7 mouse cellular contexts compared by ENCODE assay signal in genomic region chr4:41098577-41098951, GRCm38 (mm10). TPM values are rescaled to one million over a fixed set of nuclear protein-coding genes. Genes with fewer than 3 reads are reported as not detected.
DNase-seq lines count a peak whose midpoint lies in the region; ATAC-seq and TF ChIP-seq lines count a peak whose summit lies in the region.

No protein-coding gene starts in this region.

- no peak overlapping the region for H3K27ac ChIP-seq in CH12.LX (ENCODE audit: insufficient read depth, low read depth)
- no peak overlapping the region for H3K27ac ChIP-seq in hindbrain, embryonic 13.5 days
- no peak overlapping the region for H3K27ac ChIP-seq in liver, embryonic 14.5 days
- H3K27ac ChIP-seq in left cerebral cortex, adult 2 months = no peak overlapping the region

- H3K4me2 ChIP-seq in CH12.LX (ENCODE audit: insufficient read depth, low read depth, poor library complexity, severe bottlenecking) = peak overlapping the region; percentile 84
- H3K4me2 ChIP-seq in hindbrain, embryonic 13.5 days = peak overlapping the region; percentile 90
- H3K4me2 ChIP-seq in liver, embryonic 14.5 days (ENCODE audit: low read depth) = peak overlapping the region; percentile 81

- H3K9ac ChIP-seq in CH12.LX (ENCODE audit: insufficient read depth, low read depth) = no peak overlapping the region
- peak overlapping the region; percentile 75 for H3K9ac ChIP-seq in hindbrain, embryonic 13.5 days
- no peak overlapping the region for H3K9ac ChIP-seq in liver, embryonic 14.5 days (replicated peaks)

- no peaks in the 10 kb centered on the region for H3K9me3 ChIP-seq in CH12.LX (replicated peaks; ENCODE audit: low read length)
- no peaks in the 10 kb centered on the region for H3K9me3 ChIP-seq in hindbrain, embryonic 13.5 days
- H3K9me3 ChIP-seq in liver, embryonic 14.5 days (ENCODE audit: control insufficient read depth, low read length) = no peaks in the 10 kb centered on the region

- TF ChIP-seq CTCF in CH12.LX (conservative IDR thresholded peaks at IDR 0.05 in 1 of 2, IDR thresholded peaks at IDR 0.05 in 1 of 2; ENCODE audit: low read depth in 2 of 2, low read length in 2 of 2) = no peak
- no peak for TF ChIP-seq CTCF in liver, embryonic 14.5 days (IDR thresholded peaks at IDR 0.05; ENCODE audit: low read depth)
- no peak for TF ChIP-seq CTCF in left cerebral cortex, adult 2 months (IDR thresholded peaks at IDR 0.05)

- intact Hi-C loops in left cerebral cortex, adult 2 months (cut with DNase I) = no loop called here

- in situ Hi-C loops in CH12.LX (cut with MboI; ENCODE audit: low pct_ligation_motif_present, low pct_unique_long_range_greater_than_20kb, low sequenced_read_pairs) = no loop called here

- TF ChIP-seq EP300 in CH12.LX (IDR thresholded peaks at IDR 0.05; ENCODE audit: low read length) = no peak
- TF ChIP-seq EP300 in liver, embryonic 14.5 days (IDR thresholded peaks at IDR 0.05; ENCODE audit: low read depth) = no peak

- TF ChIP-seq POLR2A in CH12.LX (IDR thresholded peaks at IDR 0.05; ENCODE audit: low read depth, low read length) = no peak

- H3K36me3 ChIP-seq in CH12.LX (replicated peaks in 1 of 2; ENCODE audit: control insufficient read depth in 1 of 2, insufficient read depth in 1 of 2, low read length in 1 of 2) = no peaks in the 10 kb centered on the region
- H3K36me3 ChIP-seq in hindbrain, embryonic 13.5 days = no peaks in the 10 kb centered on the region
- no peaks in the 10 kb centered on the region for H3K36me3 ChIP-seq in liver, embryonic 14.5 days (replicated peaks; ENCODE audit: control insufficient read depth, insufficient read depth, low read depth)

- H3K4me1 ChIP-seq in CH12.LX (ENCODE audit: control insufficient read depth in 1 of 2, insufficient read depth in 2 of 2) = peaks cover 4% of the 10 kb centered on the region in 2 experiments; a peak in 3 of 4 replicates
- peaks cover 12% of the 10 kb centered on the region for H3K4me1 ChIP-seq in hindbrain, embryonic 13.5 days (replicated peaks)
- peaks cover 24 to 28% of the 10 kb centered on the region in 2 experiments for H3K4me1 ChIP-seq in liver, embryonic 14.5 days (replicated peaks; ENCODE audit: control insufficient read depth in 2 of 2, insufficient read depth in 2 of 2, low read length in 1 of 2)

- no peak for TF ChIP-seq RAD21 in CH12.LX (IDR thresholded peaks at IDR 0.05; ENCODE audit: low read depth, low read length)

- no peaks in the 10 kb centered on the region for H3K79me2 ChIP-seq in CH12.LX (replicated peaks; ENCODE audit: control insufficient read depth, extremely low read depth, insufficient read depth, poor library complexity, severe bottlenecking)

- peak; percentile 50; the same call in 1 of the 2 replicates for ATAC-seq in hindbrain, embryonic 13.5 days (ENCODE audit: low FRiP score)
- no peak for ATAC-seq in liver, embryonic 14.5 days (ENCODE audit: insufficient read depth)

- peaks cover 74% of the 10 kb centered on the region for H3K27me3 ChIP-seq in CH12.LX (replicated peaks)
- peaks cover 45% of the 10 kb centered on the region for H3K27me3 ChIP-seq in hindbrain, embryonic 13.5 days
- peaks cover 22% of the 10 kb centered on the region for H3K27me3 ChIP-seq in liver, embryonic 14.5 days (ENCODE audit: control insufficient read depth, insufficient read depth, low read length)

- WGBS in hindbrain, embryonic 13.5 days = 17% methylated on average over 11 of the region's 11 CpGs
- 15% methylated on average over 11 of the region's 11 CpGs for WGBS in liver, embryonic 14.5 days (ENCODE audit: insufficient replicate concordance)

- DNase-seq in CH12.LX (ENCODE audit: extremely low read depth) = no peak
- peak; percentile 50 for DNase-seq in ES-CJ7 (ENCODE audit: low read depth, low spot score)
- no peak for DNase-seq in liver, embryonic 14.5 days (ENCODE audit: low read depth in 3 of 3, low spot score in 3 of 3)
- DNase-seq in cerebellum, postnatal 10 days = no peak
- no peak for DNase-seq in layer of hippocampus, postnatal 25 days (ENCODE audit: extremely low spot score in 1 of 2, low spot score in 1 of 2)
- DNase-seq in left cerebral cortex, adult 2 months (ENCODE audit: extremely low spot score in 1 of 2, low spot score in 2 of 2) = no peak

- dilution Hi-C loops in CH12.LX (cut with MboI; ENCODE audit: extremely low pct_ligation_motif_present, extremely low pct_unique_long_range_greater_than_20kb, low sequenced_read_pairs) = no loop called here

- no peak overlapping the region for H3K4me3 ChIP-seq in CH12.LX (replicated peaks in 1 of 3; ENCODE audit: low read depth in 2 of 3, low read length in 2 of 3, poor library complexity in 1 of 3)
- H3K4me3 ChIP-seq in hindbrain, embryonic 13.5 days = peak overlapping the region; percentile 52
- peak overlapping the region in 1 of 2 experiments; percentile 62; a peak in 1 of 4 replicates for H3K4me3 ChIP-seq in liver, embryonic 14.5 days (ENCODE audit: insufficient read depth in 1 of 2, low read depth in 2 of 2, low read length in 2 of 2)
- H3K4me3 ChIP-seq in left cerebral cortex, adult 2 months = no peak overlapping the region

TF ChIP-seq in CH12.LX, 34 proteins besides CTCF, POLR2A, EP300 and RAD21:
- TF ChIP-seq SMC3 (IDR thresholded peaks at IDR 0.05; ENCODE audit: low read depth, low read length) (no peak), RCOR1 (conservative IDR thresholded peaks at IDR 0.05; ENCODE audit: low read depth, low read length) (no peak), SIN3A (IDR thresholded peaks at IDR 0.05; ENCODE audit: low read length) (no peak), MEF2A (IDR thresholded peaks at IDR 0.05; ENCODE audit: borderline replicate concordance, low read depth, low read length) (no peak), PAX5 (IDR thresholded peaks at IDR 0.05; ENCODE audit: low read length) (no peak), UBTF (IDR thresholded peaks at IDR 0.05; ENCODE audit: low read depth, low read length) (no peak), NELFE (IDR thresholded peaks at IDR 0.05; ENCODE audit: low read depth, low read length) (no peak), GABPA (IDR thresholded peaks at IDR 0.05; ENCODE audit: insufficient replicate concordance, low read depth, low read length) (no peak), KAT2A (IDR thresholded peaks at IDR 0.05; ENCODE audit: insufficient replicate concordance, low read length) (no peak), MYC (IDR thresholded peaks at IDR 0.05; ENCODE audit: low read depth, low read length) (no peak), BHLHE40 (IDR thresholded peaks at IDR 0.05; ENCODE audit: low read depth, low read length) (no peak), TCF12 (IDR thresholded peaks at IDR 0.05; ENCODE audit: low read depth, low read length) (no peak), TBP (conservative IDR thresholded peaks at IDR 0.05; ENCODE audit: low read depth, low read length) (no peak), USF2 (conservative IDR thresholded peaks at IDR 0.05; ENCODE audit: low read depth, low read length) (no peak), ZNF384 (IDR thresholded peaks at IDR 0.05; ENCODE audit: low read depth, low read length) (no peak), POLR2AphosphoS2 (IDR thresholded peaks at IDR 0.05; ENCODE audit: low read depth, low read length) (no peak), ZMIZ1 (IDR thresholded peaks at IDR 0.05; ENCODE audit: low read depth, low read length) (no peak)

RNA-seq across cellular contexts. Expression of gene Aqp3, which starts 0.6 kb away (rescaled TPM):
- not detected in 2 replicates for total RNA-seq in CH12.LX (2012; rRNA removed)
- not detected in 2 replicates for total RNA-seq in CH12.LX (2014; rRNA removed)
- not detected in 2 replicates for polyA plus RNA-seq in CH12.LX (2012; ENCODE audit: insufficient read length, low read depth)
- polyA plus RNA-seq in hindbrain, embryonic 13.5 days (2015; fragmentation: Nextera tagmentation; extraction: Ambion mirVana) = 0.18 TPM in 1 of 2 replicates, not detected in the other
- polyA plus RNA-seq in liver, embryonic 14.5 days (2012; rRNA removed) = 15.6 and 18.3 TPM in 2 replicates
- 5.8 and 8.7 TPM in 2 replicates for polyA plus RNA-seq in liver, embryonic 14.5 days (2014; fragmentation: Nextera tagmentation; extraction: Ambion mirVana)
- total RNA-seq in layer of hippocampus, postnatal 25 days (2021) = not detected
- total RNA-seq in left cerebral cortex, adult 2 months (2021) = not detected

RNA-seq across cellular contexts. Expression of gene Nol6, which starts 25.7 kb away (rescaled TPM):
- total RNA-seq in CH12.LX (2012; rRNA removed) (30.0 and 38.1 TPM in 2 replicates), CH12.LX (2014; rRNA removed) (22.0 and 24.7 TPM in 2 replicates)
- polyA plus RNA-seq in CH12.LX (2012; ENCODE audit: insufficient read length, low read depth) = 79.3 and 81.5 TPM in 2 replicates
- 31.0 and 32.5 TPM in 2 replicates for polyA plus RNA-seq in hindbrain, embryonic 13.5 days (2015; fragmentation: Nextera tagmentation; extraction: Ambion mirVana)
- polyA plus RNA-seq in liver, embryonic 14.5 days (2012; rRNA removed) = 9.4 and 9.5 TPM in 2 replicates
- 8.5 and 10.2 TPM in 2 replicates for polyA plus RNA-seq in liver, embryonic 14.5 days (2014; fragmentation: Nextera tagmentation; extraction: Ambion mirVana)
- 100 to 1,000 TPM; 101 to 103 TPM for total RNA-seq in layer of hippocampus, postnatal 25 days (2021)
- 10 to 100 TPM; 91.4 to 97.4 TPM for total RNA-seq in left cerebral cortex, adult 2 months (2021)

RNA-seq across cellular contexts. Expression of gene Ube2r2, which starts 37.0 kb away (rescaled TPM):
- total RNA-seq in CH12.LX (2012; rRNA removed) (30.4 and 31.7 TPM in 2 replicates), CH12.LX (2014; rRNA removed) (38.9 and 53.7 TPM in 2 replicates)
- 83.7 and 90.9 TPM in 2 replicates for polyA plus RNA-seq in CH12.LX (2012; ENCODE audit: insufficient read length, low read depth)
- 71.3 and 79.8 TPM in 2 replicates for polyA plus RNA-seq in hindbrain, embryonic 13.5 days (2015; fragmentation: Nextera tagmentation; extraction: Ambion mirVana)
- 14.7 and 44.4 TPM in 2 replicates for polyA plus RNA-seq in liver, embryonic 14.5 days (2012; rRNA removed)
- polyA plus RNA-seq in liver, embryonic 14.5 days (2014; fragmentation: Nextera tagmentation; extraction: Ambion mirVana) = 31.9 and 38.4 TPM in 2 replicates
- 10 to 100 TPM; 76.4 to 77.5 TPM for total RNA-seq in layer of hippocampus, postnatal 25 days (2021)
- total RNA-seq in left cerebral cortex, adult 2 months (2021) = 10 to 100 TPM; 78.8 to 80.9 TPM

RNA-seq across cellular contexts. Expression of gene Aqp7, which starts 50.6 kb away (rescaled TPM):
- not detected in 2 replicates for total RNA-seq in CH12.LX (2012; rRNA removed)
- not detected in 2 replicates for total RNA-seq in CH12.LX (2014; rRNA removed)
- polyA plus RNA-seq in CH12.LX (2012; ENCODE audit: insufficient read length, low read depth) = 0.10 TPM in 1 of 2 replicates, not detected in the other
- polyA plus RNA-seq in hindbrain, embryonic 13.5 days (2015; fragmentation: Nextera tagmentation; extraction: Ambion mirVana) = not detected in 2 replicates
- 1.1 and 1.4 TPM in 2 replicates for polyA plus RNA-seq in liver, embryonic 14.5 days (2012; rRNA removed)
- 0.50 and 0.59 TPM in 2 replicates for polyA plus RNA-seq in liver, embryonic 14.5 days (2014; fragmentation: Nextera tagmentation; extraction: Ambion mirVana)
- not detected for total RNA-seq in layer of hippocampus, postnatal 25 days (2021)
- total RNA-seq in left cerebral cortex, adult 2 months (2021) = not detected
